Mouse (Mus musculus): ENCODE measurements around the gene 1700013F07Rik.

GRCm38 (mm10) chr3:108533951-108534350 is at the start of gene 1700013F07Rik:
- TF ChIP-seq CTCF (IDR thresholded peaks at IDR 0.05; ENCODE audit: low read depth) (no peak), EP300 (IDR thresholded peaks at IDR 0.05; ENCODE audit: low read depth) (no peak)
